Mouse (Mus musculus) CH12.LX (cell line): ENCODE results near the gene Mmp15. TPM values are rescaled to one million over a fixed set of nuclear protein-coding genes. Genes with fewer than 3 reads are reported as not detected.
"Not testable (repeated sequence)": the region's sequence is repeated elsewhere in the genome, so short reads cannot be mapped to it uniquely, and the experiment has no call there.

Experiments
- DNase-seq: peaks from one replicate; pipeline ENCODE4 v3.0.0-alpha.2; 2013; ENCODE audit errors: extremely low read depth
- H3K27ac ChIP-seq: 2 replicates; pipeline ENCODE4 v1.5.1; 2012; ENCODE audit warnings: low read depth, mild to moderate bottlenecking, control low read depth, moderate library complexity; ENCODE audit not compliant: insufficient read depth
- H3K27me3 ChIP-seq: replicated peaks from 2 replicates; pipeline ENCODE3; 2012; ENCODE audit warnings: inconsistent platforms
- H3K36me3 ChIP-seq, 2 experiments: replicated peaks in 1 of 2; 2 replicates each; pipeline versions ENCODE3 to v1.6.1; 2012; ENCODE audit warnings: inconsistent platforms in 1 of 2, low read length in 1 of 2, mild to moderate bottlenecking in 1 of 2, mixed read lengths in 1 of 2, moderate library complexity in 1 of 2; ENCODE audit not compliant: control insufficient read depth in 1 of 2, insufficient read depth in 1 of 2
- H3K4me1 ChIP-seq, 2 experiments: 2 replicates each; pipeline ENCODE4 v1.6.1; 2012; ENCODE audit warnings: inconsistent platforms in 1 of 2, moderate library complexity in 1 of 2; ENCODE audit not compliant: insufficient read depth in 2 of 2, control insufficient read depth in 1 of 2
- H3K4me2 ChIP-seq: 2 replicates; pipeline ENCODE4 v1.6.1; 2012; ENCODE audit warnings: low read depth, mild to moderate bottlenecking, control low read depth; ENCODE audit not compliant: poor library complexity, insufficient read depth, severe bottlenecking
- H3K4me3 ChIP-seq, 3 experiments: fragments of 150-350 bp in 1 of 3; sonication (generic) in 1 of 3; replicated peaks in 1 of 3; 2 replicates each; pipeline versions ENCODE3 to v1.5.1; 2011 to 2012; ENCODE audit warnings: low read depth in 2 of 3, low read length in 2 of 3, mild to moderate bottlenecking in 2 of 3, moderate library complexity in 2 of 3, control low read depth in 1 of 3, improper control_type of control experiment in 1 of 3, inconsistent platforms in 1 of 3, mixed read lengths in 1 of 3; ENCODE audit not compliant: poor library complexity in 1 of 3
- H3K79me2 ChIP-seq: replicated peaks from 2 replicates; pipeline ENCODE4 v1.6.1; 2012; ENCODE audit warnings: mild to moderate bottlenecking, moderate library complexity; ENCODE audit not compliant: control insufficient read depth, poor library complexity, insufficient read depth, severe bottlenecking; ENCODE audit errors: extremely low read depth
- H3K9ac ChIP-seq: 2 replicates; pipeline ENCODE4 v1.6.1; 2012; ENCODE audit warnings: low read depth, mild to moderate bottlenecking, control low read depth, moderate library complexity; ENCODE audit not compliant: insufficient read depth
- H3K9me3 ChIP-seq: replicated peaks from 2 replicates; pipeline ENCODE3; 2012; ENCODE audit warnings: low read length, inconsistent platforms, mixed read lengths
- BHLHE40 ChIP-seq: IDR thresholded peaks from 2 replicates; pipeline ENCODE4 v1.6.1; 2011; ENCODE audit warnings: mild to moderate bottlenecking, low read depth, low read length, improper control_type of control experiment
- CTCF ChIP-seq, 2 experiments: IDR thresholded peaks in 1 of 2; conservative IDR thresholded peaks in 1 of 2; 2 replicates each; pipeline ENCODE4 v1.5.1; 2011 to 2012; ENCODE audit warnings: low read depth in 2 of 2, low read length in 2 of 2, improper control_type of control experiment in 1 of 2, inconsistent platforms in 1 of 2, mild to moderate bottlenecking in 1 of 2, moderate library complexity in 1 of 2
- ELF1 ChIP-seq: IDR thresholded peaks from 2 replicates; pipeline ENCODE4 v1.6.1; 2014; ENCODE audit warnings: low read depth, mild to moderate bottlenecking, inconsistent platforms, low read length, improper control_type of control experiment
- EP300 ChIP-seq: IDR thresholded peaks from 2 replicates; pipeline ENCODE4 v1.6.1; 2011; ENCODE audit warnings: low read length, improper control_type of control experiment
- GABPA ChIP-seq: IDR thresholded peaks from 2 replicates; pipeline ENCODE4 v1.6.1; 2012; ENCODE audit warnings: low read depth, low read length, improper control_type of control experiment, inconsistent platforms; ENCODE audit not compliant: insufficient replicate concordance
- HCFC1 ChIP-seq: IDR thresholded peaks from 2 replicates; pipeline ENCODE4 v1.6.1; 2012; ENCODE audit warnings: low read depth, mild to moderate bottlenecking, inconsistent platforms, low read length, improper control_type of control experiment
- IRF4 ChIP-seq: IDR thresholded peaks from 2 replicates; pipeline ENCODE4 v1.6.1; 2014; ENCODE audit warnings: low read depth, mild to moderate bottlenecking, inconsistent platforms, low read length, improper control_type of control experiment
- JUN ChIP-seq: IDR thresholded peaks from 2 replicates; pipeline ENCODE4 v1.6.1; 2011; ENCODE audit warnings: low read depth, mild to moderate bottlenecking, low read length, improper control_type of control experiment, moderate library complexity; ENCODE audit not compliant: insufficient read depth
- MAFK ChIP-seq: IDR thresholded peaks from 2 replicates; pipeline ENCODE4 v1.6.1; 2011; ENCODE audit warnings: low read length, improper control_type of control experiment; ENCODE audit not compliant: insufficient replicate concordance
- MAX ChIP-seq: IDR thresholded peaks from 2 replicates; pipeline ENCODE4 v1.6.1; 2011; ENCODE audit warnings: low read length, improper control_type of control experiment
- MAZ ChIP-seq: IDR thresholded peaks from 2 replicates; pipeline ENCODE4 v1.6.1; 2012; ENCODE audit warnings: low read depth, mild to moderate bottlenecking, inconsistent platforms, low read length, improper control_type of control experiment, moderate library complexity
- MEF2A ChIP-seq: IDR thresholded peaks from 2 replicates; pipeline ENCODE4 v1.6.1; 2014; ENCODE audit warnings: low read depth, mild to moderate bottlenecking, inconsistent platforms, low read length, improper control_type of control experiment, borderline replicate concordance
- MYC ChIP-seq: IDR thresholded peaks from 2 replicates; pipeline ENCODE4 v1.6.1; 2011; ENCODE audit warnings: low read depth, mild to moderate bottlenecking, improper control_type of control experiment, low read length
- NELFE ChIP-seq: IDR thresholded peaks from 2 replicates; pipeline ENCODE4 v1.6.1; 2011; ENCODE audit warnings: low read depth, low read length, improper control_type of control experiment
- NRF1 ChIP-seq: IDR thresholded peaks from 2 replicates; pipeline ENCODE4 v1.6.1; 2014; ENCODE audit warnings: low read depth, mild to moderate bottlenecking, inconsistent platforms, low read length, improper control_type of control experiment, moderate library complexity
- PAX5 ChIP-seq: IDR thresholded peaks from 2 replicates; pipeline ENCODE4 v1.6.1; 2012; ENCODE audit warnings: low read length, inconsistent platforms, mixed read lengths
- POLR2AphosphoS2 ChIP-seq: IDR thresholded peaks from 2 replicates; pipeline ENCODE4 v1.6.1; 2011; ENCODE audit warnings: low read depth, low read length, improper control_type of control experiment
- SIN3A ChIP-seq: IDR thresholded peaks from 2 replicates; pipeline ENCODE4 v1.6.1; 2012; ENCODE audit warnings: low read length, improper control_type of control experiment, inconsistent platforms
- SMC3 ChIP-seq: IDR thresholded peaks from 2 replicates; pipeline ENCODE4 v1.6.1; 2011; ENCODE audit warnings: low read depth, low read length, improper control_type of control experiment
- UBTF ChIP-seq: IDR thresholded peaks from 2 replicates; pipeline ENCODE4 v1.6.1; 2012; ENCODE audit warnings: low read depth, mild to moderate bottlenecking, inconsistent platforms, low read length, improper control_type of control experiment, moderate library complexity
- ZC3H11A ChIP-seq: IDR thresholded peaks from 2 replicates; pipeline ENCODE4 v1.6.1; 2012; ENCODE audit warnings: low read depth, mild to moderate bottlenecking, inconsistent platforms, low read length, improper control_type of control experiment
- ZNF384 ChIP-seq: IDR thresholded peaks from 2 replicates; pipeline ENCODE4 v1.6.1; 2012; ENCODE audit warnings: low read depth, low read length, improper control_type of control experiment, inconsistent platforms
- dilution Hi-C: fragments of 300-500 bp; cut with MboI; formaldehyde crosslinking; loops from 2 replicates; pipeline ENCODE4 v1.14.3; 2020; ENCODE audit warnings: low sequenced_read_pairs; ENCODE audit not compliant: extremely low pct_unique_long_range_greater_than_20kb, extremely low pct_ligation_motif_present
- in situ Hi-C: fragments of 300-500 bp; cut with MboI; formaldehyde crosslinking; loops from 3 replicates; pipeline ENCODE4 v1.14.3; 2019; ENCODE audit warnings: low sequenced_read_pairs, low pct_ligation_motif_present, low pct_unique_long_range_greater_than_20kb, mixed read lengths
- polyA plus RNA-seq: library from polyadenylated mRNA; unstranded; fragments of >175 nt; gene quantifications from 2 replicates; pipeline ENCODE4 v1.2.1, GENCODE M21; 2012; ENCODE audit warnings: low read depth; ENCODE audit not compliant: insufficient read length
- total RNA-seq, 2 experiments: library from RNA; depleted of rRNA; stranded (reverse); fragments of 300-350 nt in 1 of 2; fragments of >200 nt in 1 of 2; gene quantifications; 2 replicates each; pipeline ENCODE4 v1.2.3; 2012 to 2014

Mmp15 gene
- total and polyA plus RNA-seq, 3 experiments: 0.04 to 0.44 TPM; not detected in 1

- in situ Hi-C loops (no loop called here), dilution Hi-C loops (no loop called here)
- no peak overlapping the region for H3K9ac ChIP-seq
- DNase-seq: no peak
- no peak overlapping the region for H3K4me2 ChIP-seq
- TF ChIP-seq PAX5: no peak
- TF ChIP-seq MAZ: no peak
- TF ChIP-seq HCFC1: no peak
- no peak for TF ChIP-seq ZC3H11A
- no peak for TF ChIP-seq JUN
- no peak overlapping the region for H3K4me3 ChIP-seq
- no peaks in the 10 kb centered on the region for H3K27me3 ChIP-seq
- no peaks in the 10 kb centered on the region for H3K79me2 ChIP-seq
- H3K4me1 ChIP-seq: peaks cover 3 to 23% of the 10 kb centered on the region in 2 experiments
- no peaks in the 10 kb centered on the region for H3K36me3 ChIP-seq
- peaks cover 5% of the 10 kb centered on the region for H3K9me3 ChIP-seq
- no peak overlapping the region for H3K27ac ChIP-seq
These were observed 25.0 kb downstream of the Mmp15 start for GRCm38 (mm10) chr8:95377101-95377500.

- in situ Hi-C loops (no loop called here), dilution Hi-C loops (no loop called here)
- H3K79me2 ChIP-seq: no peaks in the 10 kb centered on the region
- no peaks in the 10 kb centered on the region for H3K27me3 ChIP-seq
- no peak overlapping the region for H3K27ac ChIP-seq
- peaks cover 5% of the 10 kb centered on the region for H3K9me3 ChIP-seq
- DNase-seq: no peak
- no peak overlapping the region for H3K4me2 ChIP-seq
- H3K36me3 ChIP-seq: no peaks in the 10 kb centered on the region
- no peak for TF ChIP-seq IRF4
- no peak for TF ChIP-seq NELFE
- no peak for TF ChIP-seq MEF2A
- TF ChIP-seq UBTF: no peak
- TF ChIP-seq JUN: no peak
- no peak for TF ChIP-seq MAFK
- TF ChIP-seq MAZ: no peak
- TF ChIP-seq GABPA: no peak
- no peak for TF ChIP-seq SIN3A
- no peak; the same call in 1 of the 2 replicates for TF ChIP-seq BHLHE40
- TF ChIP-seq CTCF (conservative IDR thresholded peaks at IDR 0.05 in 1 of 2, IDR thresholded peaks at IDR 0.05 in 1 of 2; ENCODE audit: low read depth in 2 of 2, low read length in 2 of 2): no peak
- TF ChIP-seq MYC: no peak
- TF ChIP-seq SMC3: no peak
- TF ChIP-seq EP300: no peak
- TF ChIP-seq POLR2AphosphoS2: no peak
- no peak for TF ChIP-seq ZNF384
- no peak for TF ChIP-seq ELF1
- no peak for TF ChIP-seq NRF1
- no peak for TF ChIP-seq HCFC1
- no peak for TF ChIP-seq MAX
- no peak overlapping the region for H3K9ac ChIP-seq
- peaks cover 3 to 23% of the 10 kb centered on the region in 2 experiments for H3K4me1 ChIP-seq
- no peak overlapping the region for H3K4me3 ChIP-seq
These were observed 25.8 kb downstream of the Mmp15 start for GRCm38 (mm10) chr8:95377863-95378291.

GRCm38 (mm10) chr8:95378928-95379327 is 26.9 kb downstream of the Mmp15 start:
- DNase-seq, H3K9me3 ChIP-seq, dilution Hi-C loops, in situ Hi-C loops, H3K79me2 ChIP-seq, H3K36me3 ChIP-seq, H3K4me2 ChIP-seq, H3K9ac ChIP-seq, H3K27ac ChIP-seq, H3K4me3 ChIP-seq, H3K27me3 ChIP-seq: not testable (repeated sequence)
- H3K4me1 ChIP-seq: peaks cover 3 to 23% of the 10 kb centered on the region in 2 experiments
